Mouse (Mus musculus) T-helper 17 cell (primary cell): ENCODE results near the gene Pcbp2.

Experiments used
- in situ Hi-C, 2 experiments: fragments of 300-600 bp; cut with MboI, MseI; formaldehyde crosslinking; loops; 1 replicate in 1 of 2; 2 replicates in 1 of 2; pipeline ENCODE4 v1.15.1; 2025; ENCODE audit warnings: high pct_unique_total_duplicates in 2 of 2

Pcbp2 gene

DNA sequence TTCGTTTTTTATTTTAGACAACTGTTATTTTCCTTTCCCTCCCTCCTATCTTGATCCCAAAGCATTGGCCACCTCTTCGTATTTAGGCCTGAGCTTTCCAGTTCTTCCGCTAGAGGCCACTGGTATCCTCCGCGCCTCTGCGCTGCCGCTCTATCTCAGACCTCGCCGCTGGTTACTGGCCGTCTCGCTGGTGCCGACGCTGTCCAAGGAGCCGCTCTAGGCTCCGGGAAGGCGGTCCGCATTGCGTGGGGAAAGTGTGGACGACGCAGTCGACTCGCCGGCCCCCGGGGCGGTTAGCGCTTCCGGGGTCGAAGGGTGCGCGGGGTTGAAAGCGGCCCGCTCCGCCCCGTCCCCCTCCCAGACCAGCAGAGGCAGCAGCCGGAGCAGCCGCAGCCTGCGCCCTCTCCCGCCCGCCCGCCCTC, at the start of gene Pcbp2:
Pcbp2 (plus strand) TSS at position 357 of the 422 bp plus-strand sequence.
- in situ Hi-C loops = no loop called here

GRCm38 (mm10) chr15:102420986-102421385, 49.4 kb upstream of the Pcbp2 start:
- in situ Hi-C loops = no loop called here

DNA sequence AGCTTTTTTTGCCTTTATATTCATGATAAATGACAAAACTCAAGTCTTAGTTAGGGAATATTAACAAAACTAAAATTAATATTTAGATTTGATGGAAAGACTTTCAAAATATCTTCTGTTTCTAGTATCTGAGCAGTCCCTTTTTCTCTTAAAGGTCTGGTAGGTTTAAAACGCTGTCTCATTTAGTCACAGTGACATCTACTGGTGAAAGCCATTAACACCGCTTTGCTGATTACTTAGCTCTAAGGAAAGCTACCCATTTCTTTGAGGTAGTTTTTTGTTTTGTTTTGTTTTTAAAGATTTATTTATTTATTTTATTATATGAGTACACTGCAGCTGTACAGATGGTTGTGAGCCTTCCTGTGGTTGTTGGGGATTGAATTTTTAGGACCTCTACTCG, 48.9 kb upstream of the Pcbp2 start:
- in situ Hi-C loops = no loop called here

- in situ Hi-C loops = no loop called here
Measured at GRCm38 (mm10) chr15:102423602-102424240, 46.6 kb upstream of the Pcbp2 start.

- in situ Hi-C loops = no loop called here
Measured at GRCm38 (mm10) chr15:102424657-102425056, 45.7 kb upstream of the Pcbp2 start.

DNA sequence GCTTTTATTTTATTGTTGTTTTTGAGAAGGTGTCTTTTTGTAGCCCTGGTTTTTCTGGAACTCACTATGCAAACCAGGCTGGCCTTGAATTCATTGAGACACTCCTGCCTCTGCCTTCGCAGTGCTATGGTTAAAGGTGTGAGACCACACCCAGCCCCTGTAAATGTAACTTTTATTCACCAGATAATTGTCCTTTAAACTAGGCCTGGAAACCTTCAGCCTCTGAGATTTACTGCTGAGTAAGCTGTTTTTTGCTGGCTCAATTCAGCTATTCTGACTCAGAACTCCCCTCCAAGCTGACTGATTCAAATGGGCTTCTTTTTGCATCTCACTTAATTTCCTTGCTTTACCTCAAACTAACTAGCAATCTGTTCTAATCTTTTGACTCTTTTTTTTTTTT, 43.4 kb upstream of the Pcbp2 start:
- in situ Hi-C loops = no loop called here

- in situ Hi-C loops = no loop called here
Measured at GRCm38 (mm10) chr15:102432046-102432445, 38.3 kb upstream of the Pcbp2 start.

DNA sequence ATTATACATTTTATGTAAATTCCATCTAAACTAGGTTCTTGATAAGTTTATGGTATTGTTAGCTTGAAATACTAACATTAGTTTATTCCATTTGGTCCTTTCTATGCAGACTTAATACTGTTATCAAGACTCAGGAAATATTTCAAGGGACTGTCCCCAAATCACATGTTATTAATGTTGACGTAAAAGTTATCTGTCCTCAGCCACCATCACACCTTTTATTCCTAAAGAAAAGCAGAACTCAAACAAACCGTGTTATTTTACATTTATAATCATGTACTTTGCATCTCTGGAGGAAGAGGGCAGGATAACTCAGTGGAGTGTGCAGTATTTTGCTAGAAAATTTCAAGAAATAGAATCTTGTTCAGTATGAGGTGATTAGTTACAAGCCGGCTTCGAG, 37.2 kb upstream of the Pcbp2 start:
- in situ Hi-C loops = no loop called here

- in situ Hi-C loops = loop anchor here in 1 of 2 experiments (5.0 kb wide), 1 partner anchor 65 kb away; no protein-coding TSS in a partner anchor
Measured at GRCm38 (mm10) chr15:102442490-102442889, 27.8 kb upstream of the Pcbp2 start.

DNA sequence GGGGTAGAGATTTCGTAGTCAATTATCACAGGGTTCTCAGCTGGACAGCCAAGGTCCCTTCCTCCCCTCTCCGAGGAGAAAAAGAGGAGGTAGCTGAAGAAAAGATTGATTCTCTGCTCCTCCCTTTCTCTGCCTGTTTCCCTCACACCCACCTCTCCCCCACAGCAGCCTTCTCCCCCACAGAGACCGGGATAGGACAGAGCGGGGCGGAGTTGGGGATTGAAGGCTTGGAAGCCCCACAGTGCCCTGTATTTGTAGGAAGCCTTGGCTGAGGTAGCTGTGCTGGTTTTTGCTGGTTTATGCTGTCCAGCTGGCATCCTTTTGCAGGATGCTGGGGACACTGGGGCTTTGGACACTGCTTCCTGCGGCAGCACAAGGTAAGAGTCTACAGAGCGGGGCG, 25.2 kb upstream of the Pcbp2 start, which contains the start of gene Amhr2:
Amhr2 (plus strand) TSS at position 222 of the 400 bp plus-strand sequence.
- in situ Hi-C loops = loop anchor here in 1 of 2 experiments (5.0 kb wide), 1 partner anchor 58 kb away; no protein-coding TSS in a partner anchor

- in situ Hi-C loops = loop anchor here in 1 of 2 experiments (5.0 kb wide), 1 partner anchor 59 kb away; no protein-coding TSS in a partner anchor
Measured at GRCm38 (mm10) chr15:102446448-102446847, 23.9 kb upstream of the Pcbp2 start.

DNA sequence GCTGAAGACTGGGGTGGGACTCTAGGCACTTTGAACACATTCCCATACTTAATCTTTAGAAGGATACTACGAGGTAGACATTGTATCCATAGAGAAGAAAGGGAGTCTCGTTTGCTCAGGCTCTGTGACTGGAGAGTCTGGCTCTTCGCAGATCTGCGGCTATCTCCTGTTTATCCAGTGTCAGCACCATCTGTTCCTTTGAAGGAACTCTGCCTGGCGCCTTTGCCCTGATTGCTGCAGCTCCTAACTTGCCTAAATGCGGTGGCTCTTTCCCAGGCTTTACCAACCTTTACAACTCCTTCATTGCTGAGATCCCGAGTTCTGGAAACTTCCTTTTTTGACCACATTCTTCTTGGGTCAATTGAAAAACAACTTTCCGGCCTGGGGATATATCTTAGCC, 21.0 kb upstream of the Pcbp2 start:
- in situ Hi-C loops = loop anchor here in 1 of 2 experiments (5.0 kb wide), 1 partner anchor 62 kb away; no protein-coding TSS in a partner anchor

DNA sequence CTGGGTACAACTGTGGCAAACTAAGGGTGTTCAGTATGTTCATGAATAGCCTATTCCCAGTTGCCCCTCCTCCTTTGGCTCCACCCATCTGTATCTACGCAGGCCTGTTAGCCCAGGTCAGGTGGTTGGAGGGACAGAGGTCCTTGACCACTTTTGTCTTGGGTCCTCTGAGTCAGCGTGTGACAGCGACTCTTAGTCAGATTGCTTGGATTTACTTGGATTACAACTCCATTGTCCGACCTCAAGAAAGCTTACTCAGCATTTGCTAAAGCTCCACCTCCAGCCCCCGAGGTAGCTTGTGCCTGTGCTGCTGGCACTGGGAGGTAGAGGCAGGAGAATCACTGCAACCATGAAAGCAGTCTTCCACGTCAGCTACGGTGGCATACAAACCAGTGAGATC, 19.4 kb upstream of the Pcbp2 start:
- in situ Hi-C loops = no loop called here

GRCm38 (mm10) chr15:102451666-102452430, 18.5 kb upstream of the Pcbp2 start:
- in situ Hi-C loops = no loop called here

- in situ Hi-C loops = no loop called here
Measured at GRCm38 (mm10) chr15:102455993-102456392, 14.3 kb upstream of the Pcbp2 start.

DNA sequence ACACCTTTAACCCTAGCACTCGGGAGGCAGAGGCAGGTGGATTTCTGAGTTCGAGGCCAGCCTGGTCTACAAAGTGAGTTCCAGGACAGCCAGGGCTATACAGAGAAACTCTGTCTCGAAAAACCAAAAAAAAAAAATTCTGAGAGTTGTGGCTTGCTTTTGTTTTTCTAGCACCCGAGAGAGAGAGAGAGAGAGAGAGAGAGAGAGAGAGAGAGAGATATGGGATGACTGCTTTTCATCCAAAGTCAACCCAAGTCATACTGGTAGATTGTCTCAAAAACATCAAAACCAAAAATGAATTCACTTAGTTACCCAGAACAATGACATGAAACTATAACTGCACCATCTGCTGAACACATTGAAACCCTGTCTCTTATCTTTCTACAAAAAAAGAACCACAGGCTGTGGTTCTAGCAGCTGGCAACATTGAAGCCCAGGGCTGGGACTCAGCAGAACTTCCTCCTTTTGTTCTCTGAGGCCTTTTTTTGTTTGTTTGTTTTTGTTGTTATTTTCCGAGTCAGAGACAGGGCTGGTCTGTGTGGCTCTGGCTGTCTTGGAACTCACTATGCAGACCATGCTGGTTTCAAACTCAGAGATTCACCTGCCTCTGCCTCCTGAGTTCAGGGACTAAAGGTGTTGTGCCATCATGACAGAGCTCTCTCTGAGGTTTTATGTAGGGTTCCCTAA, 12.1 kb upstream of the Pcbp2 start:
- in situ Hi-C loops = no loop called here

GRCm38 (mm10) chr15:102458904-102459317, 11.4 kb upstream of the Pcbp2 start, which contains the start of gene Prr13:
Gene Prr13 (plus strand): TSS chr15:102459028.
- in situ Hi-C loops = no loop called here

GRCm38 (mm10) chr15:102459381-102459780, 11.0 kb upstream of the Pcbp2 start:
- in situ Hi-C loops = no loop called here

DNA sequence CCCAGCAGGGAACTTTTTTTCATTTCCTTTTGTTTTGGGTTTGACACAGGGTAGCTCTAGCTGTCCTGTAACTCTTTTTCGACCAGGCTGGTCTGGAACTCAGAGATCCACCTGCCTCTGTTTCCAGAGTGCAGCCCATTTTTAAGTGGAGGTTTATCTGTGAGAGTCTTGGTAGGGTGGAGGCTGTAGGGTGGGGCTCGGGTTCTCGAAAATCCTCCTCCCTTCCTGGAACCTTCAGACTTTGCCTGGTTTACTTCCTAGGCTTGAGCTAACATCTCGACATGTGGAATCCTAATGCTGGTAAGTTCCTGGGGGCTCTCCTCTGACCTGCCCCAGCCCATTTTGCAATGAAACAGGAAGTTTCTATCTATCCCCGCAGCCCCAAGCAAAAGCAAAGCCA, 10.5 kb upstream of the Pcbp2 start:
- in situ Hi-C loops = no loop called here

- in situ Hi-C loops = no loop called here
Measured at GRCm38 (mm10) chr15:102460409-102460808, 9.9 kb upstream of the Pcbp2 start.

GRCm38 (mm10) chr15:102460971-102461370, 9.4 kb upstream of the Pcbp2 start:
- in situ Hi-C loops = no loop called here
